Mouse (Mus musculus): ENCODE measurements around the gene Sf1.

Sf1 gene

GRCm38 (mm10) chr19:6363411-6364240 lies at the start of gene Sf1:
Gene Sf1 (plus strand): TSS chr19:6363690.
- DNase-seq (ENCODE audit: low read depth, low spot score) = peak; percentile 100

DNA sequence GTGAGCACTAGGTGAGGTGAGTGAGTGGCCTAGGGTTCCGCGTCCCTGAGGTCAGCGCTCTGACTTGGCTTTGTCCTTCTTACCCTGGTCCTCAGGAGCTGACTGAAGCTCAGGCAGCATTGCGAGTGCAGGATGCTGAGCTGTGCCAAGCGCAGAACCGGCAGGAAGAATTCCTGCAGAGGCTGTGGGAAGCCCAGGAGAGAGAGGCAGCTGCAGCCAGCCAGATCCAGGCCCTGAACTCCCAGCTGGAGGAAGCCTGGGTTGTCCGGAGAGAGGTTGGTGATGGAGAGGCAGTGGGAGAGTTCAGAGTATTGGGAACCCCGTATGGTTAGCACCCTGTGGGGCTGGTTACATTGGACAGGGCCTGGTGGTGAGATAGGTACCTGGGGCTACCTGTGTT lies 49.7 kb upstream of the Sf1 start:
- DNase-seq (ENCODE audit: low read depth, low spot score) = no peak

GRCm38 (mm10) chr19:6314513-6314912 lies 49.0 kb upstream of the Sf1 start:
- no peak for DNase-seq (ENCODE audit: low read depth, low spot score)

DNA sequence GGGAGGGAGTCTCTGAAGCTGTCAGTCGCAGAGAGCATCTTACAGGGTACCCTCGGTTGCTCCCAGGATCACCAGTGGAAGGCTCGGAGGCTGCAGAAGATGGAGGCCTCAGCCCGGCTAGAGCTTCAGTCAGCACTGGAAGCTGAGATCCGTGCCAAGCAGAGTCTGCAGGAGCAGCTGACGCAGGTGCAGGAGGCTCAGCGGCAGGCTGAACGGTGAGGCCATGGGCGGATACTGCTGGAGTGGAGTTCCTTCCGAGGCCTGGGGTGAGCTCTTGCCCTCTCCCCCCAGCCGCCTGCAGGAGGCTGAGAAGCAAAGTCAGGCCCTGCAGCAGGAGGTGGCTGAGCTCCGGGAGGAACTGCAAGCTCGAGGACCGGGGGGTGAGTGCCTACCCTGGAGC lies 47.9 kb upstream of the Sf1 start:
- DNase-seq (ENCODE audit: low read depth, low spot score) = no peak

DNA sequence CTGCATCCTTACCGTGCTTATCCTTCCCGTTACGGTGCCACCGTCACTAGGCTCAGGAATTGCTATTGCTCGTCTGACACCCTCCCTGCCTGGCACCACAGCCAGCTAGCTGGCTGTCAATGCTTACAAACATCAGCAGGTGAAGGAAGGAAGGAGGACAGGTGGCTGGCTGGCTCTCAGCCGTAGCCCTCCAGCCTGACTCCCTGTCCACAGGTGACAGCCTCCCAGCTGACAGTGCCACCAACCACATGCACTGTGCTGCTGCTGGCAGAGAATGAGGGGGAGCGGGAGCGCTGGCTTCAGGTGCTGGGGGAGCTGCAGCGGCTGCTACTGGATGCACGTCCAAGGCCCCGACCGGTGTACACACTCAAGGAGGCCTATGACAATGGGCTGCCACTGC lies 45.3 kb upstream of the Sf1 start:
- no peak for DNase-seq (ENCODE audit: low read depth, low spot score)

- DNase-seq (ENCODE audit: low read depth, low spot score) = peak; percentile 42
These were observed 42.1 kb upstream of the Sf1 start for GRCm38 (mm10) chr19:6321358-6321757.

- DNase-seq (ENCODE audit: low read depth, low spot score) = peak; percentile 94
These were observed 41.5 kb upstream of the Sf1 start for GRCm38 (mm10) chr19:6321786-6322621.

GRCm38 (mm10) chr19:6324751-6325150 lies 38.7 kb upstream of the Sf1 start:
- no peak for DNase-seq (ENCODE audit: low read depth, low spot score)

- DNase-seq (ENCODE audit: low read depth, low spot score) = no peak
These were observed 32.3 kb upstream of the Sf1 start for GRCm38 (mm10) chr19:6331178-6331577.

- DNase-seq (ENCODE audit: low read depth, low spot score) = peak; percentile 73
These were observed 31.6 kb upstream of the Sf1 start for GRCm38 (mm10) chr19:6331719-6332516.

- no peak for DNase-seq (ENCODE audit: low read depth, low spot score)
These were observed 29.5 kb upstream of the Sf1 start for GRCm38 (mm10) chr19:6333761-6334595.

DNA sequence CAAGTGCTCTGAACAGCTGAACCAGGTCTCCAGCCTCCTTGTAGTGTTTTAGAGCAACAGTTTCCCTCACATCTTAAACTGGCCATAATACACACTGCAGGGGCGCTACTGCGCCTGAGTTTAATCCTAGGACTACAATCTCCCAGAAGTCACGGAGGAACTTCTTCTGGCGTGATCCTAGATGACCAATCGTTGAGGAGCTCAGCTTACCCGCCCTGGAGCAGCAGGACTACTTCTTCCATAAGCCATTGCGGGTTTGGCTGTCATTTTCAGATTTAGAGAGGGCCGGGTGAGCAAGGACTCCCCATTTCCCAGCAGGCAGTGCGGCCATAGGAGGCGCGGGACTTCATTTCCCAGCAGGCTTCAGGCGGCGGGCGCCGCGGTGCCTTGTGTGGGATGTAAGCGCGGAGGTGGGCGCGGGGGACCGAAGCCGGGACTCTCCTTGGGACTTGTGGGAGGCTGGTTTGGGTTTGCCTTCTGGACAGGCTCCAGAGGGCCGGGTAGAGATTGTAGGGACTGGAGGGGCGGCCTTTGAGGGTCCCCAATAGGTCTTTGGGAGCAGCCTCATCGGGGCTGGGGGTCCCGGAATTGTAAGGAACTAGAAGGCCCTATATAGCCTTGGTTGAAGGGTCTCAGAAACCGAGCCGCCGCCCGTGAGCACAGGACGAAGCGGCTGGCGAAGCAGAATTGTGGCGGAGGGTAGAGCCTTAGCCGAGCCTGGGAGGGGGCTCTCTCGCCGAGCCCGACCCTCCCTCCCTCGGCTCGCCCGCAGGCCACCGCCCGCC lies 28.6 kb upstream of the Sf1 start, which contains the start of gene Men1:
Gene Men1, plus strand, starts transcription at position 307 of the 785 bp plus-strand sequence.
- DNase-seq (ENCODE audit: low read depth, low spot score) = peak; percentile 99

- DNase-seq (ENCODE audit: low read depth, low spot score) = peak; percentile 33
These were observed 28.0 kb upstream of the Sf1 start for GRCm38 (mm10) chr19:6335458-6335827.

DNA sequence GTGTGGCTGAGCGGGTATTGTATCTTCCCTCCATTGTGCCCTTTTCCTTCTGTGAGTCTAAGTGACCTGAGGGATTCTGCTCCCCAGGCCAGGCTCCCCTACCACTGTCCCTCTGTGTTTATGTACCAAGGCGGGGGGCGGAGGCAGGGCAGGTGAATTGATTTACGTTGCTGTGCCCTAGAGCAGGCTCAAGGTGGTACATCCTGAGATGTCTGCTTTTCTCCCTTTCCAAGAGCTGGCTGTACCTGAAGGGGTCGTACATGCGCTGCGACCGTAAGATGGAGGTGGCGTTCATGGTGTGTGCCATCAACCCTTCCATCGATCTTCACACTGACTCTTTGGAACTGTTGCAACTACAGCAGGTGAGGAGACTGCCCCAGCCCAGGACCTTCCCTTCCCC lies 26.6 kb upstream of the Sf1 start:
- no peak for DNase-seq (ENCODE audit: low read depth, low spot score)

DNA sequence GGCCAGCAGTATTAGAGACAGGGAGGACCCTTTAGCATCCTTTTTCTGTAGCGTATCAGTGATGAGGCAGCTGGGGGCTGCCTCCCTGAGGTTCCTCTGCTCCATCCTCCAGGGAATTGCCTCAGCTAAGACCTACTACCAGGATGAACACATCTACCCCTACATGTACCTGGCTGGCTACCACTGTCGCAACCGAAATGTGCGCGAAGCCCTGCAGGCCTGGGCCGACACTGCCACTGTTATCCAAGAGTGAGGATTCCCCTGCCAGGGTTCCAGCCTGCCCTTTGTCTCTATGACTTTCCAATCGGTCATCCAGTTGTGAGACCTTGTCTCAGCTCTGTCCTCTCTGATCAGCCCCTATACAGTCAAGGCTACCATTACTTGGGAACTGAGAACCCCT lies 25.3 kb upstream of the Sf1 start:
- DNase-seq (ENCODE audit: low read depth, low spot score) = no peak

- no peak for DNase-seq (ENCODE audit: low read depth, low spot score)
These were observed 24.8 kb upstream of the Sf1 start for GRCm38 (mm10) chr19:6338716-6339115.

DNA sequence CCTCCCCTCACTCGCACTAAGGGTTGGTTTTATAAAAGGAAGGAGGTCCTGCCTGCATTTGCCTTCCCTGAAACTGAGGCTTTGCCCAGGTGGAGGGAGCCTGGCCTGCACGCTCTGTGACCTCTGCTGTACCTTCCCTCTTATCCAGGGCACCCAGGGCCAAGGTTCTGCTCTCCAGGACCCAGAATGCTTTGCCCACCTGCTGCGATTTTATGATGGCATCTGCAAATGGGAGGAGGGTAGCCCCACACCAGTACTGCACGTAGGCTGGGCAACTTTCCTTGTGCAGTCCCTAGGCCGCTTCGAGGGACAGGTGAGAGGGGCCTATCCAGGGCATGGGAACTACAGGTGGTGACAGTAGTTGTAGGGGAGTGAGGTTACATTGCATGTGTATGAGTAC lies 24.3 kb upstream of the Sf1 start:
- no peak for DNase-seq (ENCODE audit: low read depth, low spot score)

GRCm38 (mm10) chr19:6339890-6340504 lies 23.5 kb upstream of the Sf1 start:
- DNase-seq (ENCODE audit: low read depth, low spot score) = peak; percentile 70

DNA sequence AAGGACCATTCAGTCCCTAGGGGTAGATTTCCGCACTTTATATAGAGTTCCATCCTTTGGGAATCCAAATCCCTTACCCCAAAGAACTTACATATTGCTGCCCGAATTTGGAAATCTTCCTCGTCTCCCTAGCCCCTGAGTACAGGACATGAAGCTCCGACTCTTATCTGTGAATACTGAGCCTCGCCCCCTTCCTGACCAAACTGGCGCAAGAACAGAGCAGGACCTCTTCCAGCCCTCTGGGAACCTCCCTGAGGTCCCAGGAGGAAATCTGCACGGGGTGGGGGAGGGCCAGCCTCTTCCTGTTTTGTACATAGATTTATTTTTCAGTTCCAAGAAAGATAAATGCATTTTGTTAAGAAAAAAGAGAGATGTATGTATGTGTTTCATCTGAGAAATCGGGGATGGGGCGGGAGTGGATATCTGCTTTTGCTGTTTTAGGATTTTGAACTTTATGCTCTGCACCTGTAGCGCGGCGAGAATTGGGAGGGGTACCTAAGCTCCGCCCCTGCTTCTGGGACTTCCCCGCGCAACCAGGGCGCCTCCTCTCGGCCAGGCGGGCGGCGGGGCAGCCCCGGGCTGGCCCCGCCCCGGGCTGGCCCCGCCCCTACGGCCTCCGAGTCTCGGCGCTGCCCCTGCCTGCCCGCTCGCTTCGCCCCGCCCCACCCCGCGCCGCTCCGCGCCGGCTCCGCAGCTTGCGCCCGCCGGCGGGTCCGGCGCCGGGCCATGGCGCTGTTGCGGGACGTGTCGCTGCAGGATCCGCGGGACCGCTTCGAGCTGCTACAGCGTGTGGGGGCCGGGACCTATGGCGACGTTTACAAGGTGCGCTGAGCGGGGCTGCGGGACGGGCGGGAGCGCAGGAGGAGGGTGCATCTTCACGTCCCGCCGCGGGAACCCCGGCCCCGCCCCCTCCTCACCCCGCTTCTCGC lies 22.7 kb upstream of the Sf1 start, which contains the start of gene Map4k2:
Gene Map4k2, plus strand, starts transcription at position 612 of the 929 bp plus-strand sequence.
- peak; percentile 83 for DNase-seq (ENCODE audit: low read depth, low spot score)

Data from R1 (cell line).